Mouse (Mus musculus) limb, embryonic 12.5 days (tissue): ENCODE results near the gene Flrt3. TPM values are rescaled to one million over a fixed set of nuclear protein-coding genes. Genes with fewer than 3 reads are reported as not detected.

ENCODE experiments used
- ATAC-seq: fragments of 200-750 bp; cut with Nextera tagmentation; 2 replicates; pipeline ENCODE4 v1.8.0; 2017; ENCODE audit warnings: low read depth, moderate TSS enrichment; ENCODE audit not compliant: insufficient number of reproducible peaks, insufficient read depth, low FRiP score, low TSS enrichment
- H3K27ac ChIP-seq: fragments of 300-500 bp; sonication (generic); 2 replicates; pipeline ENCODE4 v1.5.1; 2016; ENCODE audit warnings: mild to moderate bottlenecking, moderate library complexity
- H3K27me3 ChIP-seq: fragments of 300-500 bp; sonication (generic); 2 replicates; pipeline ENCODE4 v1.6.1; 2016; ENCODE audit warnings: mild to moderate bottlenecking, moderate library complexity
- H3K36me3 ChIP-seq: fragments of 300-500 bp; sonication (generic); 2 replicates; pipeline ENCODE4 v1.6.1; 2016; ENCODE audit warnings: mild to moderate bottlenecking, moderate library complexity
- H3K4me1 ChIP-seq: fragments of 300-500 bp; sonication (generic); replicated peaks from 2 replicates; pipeline ENCODE4 v1.6.1; 2016
- H3K4me2 ChIP-seq: fragments of 300-500 bp; sonication (generic); 2 replicates; pipeline ENCODE4 v1.6.1; 2016; ENCODE audit warnings: mild to moderate bottlenecking, moderate library complexity
- H3K4me3 ChIP-seq: fragments of 300-500 bp; sonication (generic); replicated peaks from 2 replicates; pipeline ENCODE4 v1.5.1; 2016; ENCODE audit warnings: mild to moderate bottlenecking
- H3K9ac ChIP-seq: fragments of 300-500 bp; sonication (generic); replicated peaks from 2 replicates; pipeline ENCODE4 v1.6.1; 2016; ENCODE audit warnings: mild to moderate bottlenecking, moderate library complexity
- H3K9me3 ChIP-seq: fragments of 300-500 bp; sonication (generic); 2 replicates; pipeline ENCODE4 v1.6.1; 2016; ENCODE audit warnings: mild to moderate bottlenecking, moderate library complexity
- WGBS: fragments of 180-500 bp; shearing (Covaris S2); methylation state at CpG from one replicate; pipeline ENCODE4 v1.1.7; 2016; 5-methylcytosine and 5-hydroxymethylcytosine counted together
- polyA plus RNA-seq: library from polyadenylated mRNA; unstranded; fragments of >200 nt; fragmentation: Nextera tagmentation; extraction: Ambion mirVana; gene quantifications from 2 replicates; pipeline ENCODE4 v1.2.1, GENCODE M21; 2016

Flrt3 gene
- 51.9 and 58.2 TPM in 2 replicates for polyA plus RNA-seq

- Histone ChIP-seq H3K9ac (peak within 1 kb of the TSS; percentile 70), H3K36me3 (no peaks in the 10 kb centered on the region), H3K4me2 (peak within 1 kb of the TSS; percentile 63), H3K27me3 (peaks cover 5% of the 10 kb centered on the region; the same call in 1 of the 2 replicates), H3K4me3 (peak within 1 kb of the TSS; percentile 64), H3K9me3 (no peaks in the 10 kb centered on the region), H3K27ac (peak within 1 kb of the TSS; percentile 89), H3K4me1 (peaks cover 15% of the 10 kb centered on the region)
- WGBS, result under 1% methylated on average over 26 of the region's 26 CpGs
- ATAC-seq, result peak; percentile 99
Observed at GRCm38 (mm10) chr2:140670963-140671702, at the start of gene Flrt3. Gene Flrt3, minus strand, starts transcription at chr2:140671469.

GRCm38 (mm10) chr2:140717407-140717806, 46.1 kb upstream of the Flrt3 start:
- no peak for ATAC-seq
- Histone ChIP-seq H3K4me1 (no peaks in the 10 kb centered on the region), H3K36me3 (no peaks in the 10 kb centered on the region), H3K9ac (no peak overlapping the region), H3K27me3 (no peaks in the 10 kb centered on the region), H3K4me3 (no peak overlapping the region), H3K27ac (no peak overlapping the region), H3K9me3 (no peaks in the 10 kb centered on the region), H3K4me2 (no peak overlapping the region)
- 85% methylated on average over 9 of the region's 9 CpGs for WGBS

GRCm38 (mm10) chr2:140715822-140716221, 44.6 kb upstream of the Flrt3 start:
- Histone ChIP-seq H3K9ac (no peak overlapping the region), H3K27ac (no peak overlapping the region), H3K9me3 (no peaks in the 10 kb centered on the region), H3K4me1 (no peaks in the 10 kb centered on the region), H3K4me2 (no peak overlapping the region), H3K27me3 (no peaks in the 10 kb centered on the region), H3K4me3 (no peak overlapping the region), H3K36me3 (no peaks in the 10 kb centered on the region)
- WGBS, result 89% methylated on average over 4 of the region's 4 CpGs
- ATAC-seq, result no peak

GRCm38 (mm10) chr2:140707550-140707949, 36.3 kb upstream of the Flrt3 start:
- Histone ChIP-seq H3K36me3 (no peaks in the 10 kb centered on the region), H3K4me1 (peaks cover 25% of the 10 kb centered on the region), H3K27me3 (no peaks in the 10 kb centered on the region), H3K27ac (no peak overlapping the region), H3K9ac (no peak overlapping the region), H3K9me3 (no peaks in the 10 kb centered on the region), H3K4me3 (no peak overlapping the region), H3K4me2 (no peak overlapping the region)
- ATAC-seq, result no peak
- WGBS, result 74% methylated on average over 5 of the region's 5 CpGs

- no peak overlapping the region for H3K4me3 ChIP-seq
- peaks cover 25% of the 10 kb centered on the region for H3K4me1 ChIP-seq
- no peaks in the 10 kb centered on the region for H3K36me3 ChIP-seq
- ATAC-seq, result peak; percentile 75
- no peak overlapping the region for H3K4me2 ChIP-seq
- no peaks in the 10 kb centered on the region for H3K27me3 ChIP-seq
- H3K9ac ChIP-seq, result no peak overlapping the region
- H3K9me3 ChIP-seq, result no peaks in the 10 kb centered on the region
- WGBS, result 2% methylated on average over 2 of the region's 2 CpGs
- 0 out of 2 replicates have a peak overlapping the region, but pooled peaks have one; percentile 45 for H3K27ac ChIP-seq
Observed at GRCm38 (mm10) chr2:140705278-140705677, 34.0 kb upstream of the Flrt3 start.

GRCm38 (mm10) chr2:140704146-140704545, 32.9 kb upstream of the Flrt3 start:
- Histone ChIP-seq H3K4me2 (no peak overlapping the region), H3K27me3 (no peaks in the 10 kb centered on the region), H3K4me3 (no peak overlapping the region), H3K9me3 (no peaks in the 10 kb centered on the region), H3K9ac (no peak overlapping the region), H3K4me1 (peaks cover 33% of the 10 kb centered on the region), H3K36me3 (no peaks in the 10 kb centered on the region), H3K27ac (no peak overlapping the region)
- 20% methylated on average over 3 of the region's 3 CpGs for WGBS
- no peak for ATAC-seq

GRCm38 (mm10) chr2:140703377-140703776, 32.1 kb upstream of the Flrt3 start:
- 43% methylated on average over 4 of the region's 4 CpGs for WGBS
- Histone ChIP-seq H3K9me3 (no peaks in the 10 kb centered on the region), H3K36me3 (no peaks in the 10 kb centered on the region), H3K9ac (no peak overlapping the region), H3K4me2 (no peak overlapping the region), H3K4me1 (peaks cover 38% of the 10 kb centered on the region), H3K4me3 (no peak overlapping the region), H3K27ac (no peak overlapping the region), H3K27me3 (no peaks in the 10 kb centered on the region)
- ATAC-seq, result no peak

- Histone ChIP-seq H3K9ac (no peak overlapping the region), H3K4me1 (peaks cover 19% of the 10 kb centered on the region), H3K4me3 (no peak overlapping the region), H3K36me3 (no peaks in the 10 kb centered on the region), H3K27me3 (no peaks in the 10 kb centered on the region), H3K4me2 (peak overlapping the region; percentile 6; the same call in 1 of the 2 replicates), H3K27ac (peak overlapping the region; percentile 50; the same call in 1 of the 2 replicates), H3K9me3 (no peaks in the 10 kb centered on the region)
- WGBS, result 8% methylated on average over 3 of the region's 3 CpGs
- ATAC-seq, result no peak
Observed at GRCm38 (mm10) chr2:140698585-140698984, 27.3 kb upstream of the Flrt3 start.

GRCm38 (mm10) chr2:140693845-140694244, 22.6 kb upstream of the Flrt3 start:
- 86% methylated on average over 5 of the region's 5 CpGs for WGBS
- no peaks in the 10 kb centered on the region for H3K36me3 ChIP-seq

GRCm38 (mm10) chr2:140692461-140692860, 21.2 kb upstream of the Flrt3 start:
- H3K27ac ChIP-seq, result no peak overlapping the region
- peaks cover 3% of the 10 kb centered on the region; the same call in 1 of the 2 replicates for H3K4me1 ChIP-seq
- no peak for ATAC-seq
- H3K9me3 ChIP-seq, result no peaks in the 10 kb centered on the region
- H3K4me3 ChIP-seq, result no peak overlapping the region
- no peaks in the 10 kb centered on the region for H3K36me3 ChIP-seq
- H3K27me3 ChIP-seq, result no peaks in the 10 kb centered on the region
- no peak overlapping the region for H3K9ac ChIP-seq
- H3K4me2 ChIP-seq, result no peak overlapping the region
- WGBS, result 25% methylated on average over 4 of the region's 4 CpGs

More at GRCm38 (mm10) chr2:140693845-140694244, 22.6 kb upstream of the Flrt3 start:
- peaks cover 11% of the 10 kb centered on the region for H3K4me1 ChIP-seq
- H3K27me3 ChIP-seq, result no peaks in the 10 kb centered on the region
- H3K27ac ChIP-seq, result no peak overlapping the region
- no peak for ATAC-seq
- H3K9ac ChIP-seq, result no peak overlapping the region
- H3K9me3 ChIP-seq, result no peaks in the 10 kb centered on the region
- H3K4me3 ChIP-seq, result no peak overlapping the region
- H3K4me2 ChIP-seq, result no peak overlapping the region

- Histone ChIP-seq H3K27me3 (no peaks in the 10 kb centered on the region), H3K4me1 (peaks cover 3% of the 10 kb centered on the region; the same call in 1 of the 2 replicates), H3K4me2 (no peak overlapping the region), H3K27ac (no peak overlapping the region), H3K9ac (no peak overlapping the region), H3K4me3 (no peak overlapping the region), H3K9me3 (no peaks in the 10 kb centered on the region), H3K36me3 (no peaks in the 10 kb centered on the region)
- no peak for ATAC-seq
- WGBS, result 85% methylated on average over 1 of the region's 1 CpGs
Observed at GRCm38 (mm10) chr2:140691403-140691802, 20.1 kb upstream of the Flrt3 start.
